Mouse (Mus musculus): ENCODE results near the gene Epn2. TPM values are rescaled to one million over a fixed set of nuclear protein-coding genes. Genes with fewer than 3 reads are reported as not detected.

Epn2 gene
- polyA plus RNA-seq, 1 experiment from 2014 or later: 2.8 TPM

DNA sequence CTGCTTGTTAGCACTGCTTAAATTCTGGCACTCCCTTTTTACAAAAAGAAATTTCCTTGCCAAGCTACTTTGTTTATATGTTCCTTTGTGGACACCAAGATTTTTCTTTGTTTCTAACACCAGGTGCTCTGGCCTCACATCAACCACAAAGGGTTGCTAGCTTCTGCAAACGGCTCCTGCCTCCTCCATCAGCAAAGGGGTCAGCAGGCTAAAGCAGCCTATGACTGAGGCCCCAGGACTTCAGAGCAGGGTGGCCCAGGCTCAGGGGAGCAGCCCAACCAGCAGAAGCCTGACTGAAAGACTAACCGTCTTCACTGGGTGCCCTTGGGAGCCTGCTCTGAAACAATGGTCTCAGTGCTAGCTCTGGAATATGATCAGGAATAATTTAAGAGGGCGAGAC, 22.0 kb upstream of the Epn2 start:
- Histone ChIP-seq H3K9ac (ENCODE audit: low read depth, low read length) (no peak overlapping the region), H3K4me3 (ENCODE audit: low read depth, low read length) (no peak overlapping the region), H3K27ac (ENCODE audit: low read length) (no peak overlapping the region), H3K27me3 (ENCODE audit: control insufficient read depth, insufficient read depth, low read depth, low read length) (peaks cover 8% of the 10 kb centered on the region), H3K36me3 (ENCODE audit: control insufficient read depth, insufficient read depth) (no peaks in the 10 kb centered on the region), H3K4me1 (ENCODE audit: control insufficient read depth, low read depth, low read length) (no peaks in the 10 kb centered on the region), H3K4me2 (ENCODE audit: low read depth, low read length) (no peak overlapping the region), H3K9me3 (replicated peaks; ENCODE audit: control insufficient read depth, low read length) (no peaks in the 10 kb centered on the region)
- 38% methylated on average over 3 of the region's 3 CpGs for WGBS (ENCODE audit: insufficient replicate concordance)
- ATAC-seq (ENCODE audit: low read depth): no peak

DNA sequence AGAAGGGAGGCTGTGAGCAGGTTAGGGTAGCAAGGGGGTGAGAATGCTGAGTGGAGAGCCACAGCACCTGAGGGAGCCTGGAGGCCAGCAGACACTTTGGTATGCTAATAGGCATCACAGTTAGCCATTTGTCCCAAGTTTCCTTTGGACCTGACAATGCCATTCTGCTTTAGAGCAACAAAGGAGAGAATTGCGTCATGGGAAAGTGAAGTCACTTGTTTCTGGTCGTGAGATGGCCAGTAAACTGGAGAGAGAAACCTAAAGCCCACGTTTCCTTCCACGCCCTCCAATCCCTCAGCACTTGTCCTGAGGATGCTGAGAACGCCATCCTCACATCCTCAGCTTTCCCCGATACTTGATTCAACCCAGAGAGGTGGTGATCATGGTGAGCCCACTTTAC, 18.9 kb upstream of the Epn2 start:
- no peaks in the 10 kb centered on the region for H3K4me1 ChIP-seq (ENCODE audit: control insufficient read depth, low read depth, low read length)
- no peak overlapping the region for H3K4me3 ChIP-seq (ENCODE audit: low read depth, low read length)
- peaks cover 6% of the 10 kb centered on the region for H3K27me3 ChIP-seq (ENCODE audit: control insufficient read depth, insufficient read depth, low read depth, low read length)
- H3K4me2 ChIP-seq (ENCODE audit: low read depth, low read length): no peak overlapping the region
- no peak overlapping the region for H3K27ac ChIP-seq (ENCODE audit: low read length)
- no peak for ATAC-seq (ENCODE audit: low read depth)
- H3K9ac ChIP-seq (ENCODE audit: low read depth, low read length): no peak overlapping the region
- H3K36me3 ChIP-seq (ENCODE audit: control insufficient read depth, insufficient read depth): no peaks in the 10 kb centered on the region
- no peaks in the 10 kb centered on the region for H3K9me3 ChIP-seq (replicated peaks; ENCODE audit: control insufficient read depth, low read length)
- WGBS (ENCODE audit: insufficient replicate concordance): 35% methylated on average over 6 of the region's 6 CpGs

DNA sequence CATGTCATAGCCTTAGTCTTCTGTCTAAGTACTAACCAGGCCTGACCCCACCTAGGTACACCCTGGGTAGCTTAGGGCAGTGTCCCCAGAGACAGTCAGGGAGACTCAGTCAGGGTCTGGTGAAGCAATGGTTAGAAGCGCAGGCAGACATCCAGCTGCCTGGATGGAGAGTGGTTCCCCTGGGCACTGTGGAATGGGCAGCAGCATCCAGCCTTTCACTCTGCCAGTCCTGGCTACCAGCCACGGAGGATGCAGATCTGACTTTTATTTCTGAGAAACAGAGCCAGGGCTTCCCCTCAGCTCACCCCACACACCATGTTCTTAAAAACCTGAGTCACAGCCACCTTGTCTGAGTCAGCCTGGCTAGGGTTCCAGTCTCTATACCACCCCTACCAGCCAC, 18.0 kb upstream of the Epn2 start:
- Histone ChIP-seq H3K27ac (ENCODE audit: low read length) (no peak overlapping the region), H3K4me1 (ENCODE audit: control insufficient read depth, low read depth, low read length) (no peaks in the 10 kb centered on the region), H3K4me2 (ENCODE audit: low read depth, low read length) (no peak overlapping the region), H3K9me3 (replicated peaks; ENCODE audit: control insufficient read depth, low read length) (no peaks in the 10 kb centered on the region), H3K36me3 (ENCODE audit: control insufficient read depth, insufficient read depth) (no peaks in the 10 kb centered on the region), H3K4me3 (ENCODE audit: low read depth, low read length) (no peak overlapping the region), H3K27me3 (ENCODE audit: control insufficient read depth, insufficient read depth, low read depth, low read length) (peaks cover 6% of the 10 kb centered on the region), H3K9ac (ENCODE audit: low read depth, low read length) (no peak overlapping the region)
- no peak for ATAC-seq (ENCODE audit: low read depth)
- 72% methylated on average over 2 of the region's 2 CpGs for WGBS (ENCODE audit: insufficient replicate concordance)

DNA sequence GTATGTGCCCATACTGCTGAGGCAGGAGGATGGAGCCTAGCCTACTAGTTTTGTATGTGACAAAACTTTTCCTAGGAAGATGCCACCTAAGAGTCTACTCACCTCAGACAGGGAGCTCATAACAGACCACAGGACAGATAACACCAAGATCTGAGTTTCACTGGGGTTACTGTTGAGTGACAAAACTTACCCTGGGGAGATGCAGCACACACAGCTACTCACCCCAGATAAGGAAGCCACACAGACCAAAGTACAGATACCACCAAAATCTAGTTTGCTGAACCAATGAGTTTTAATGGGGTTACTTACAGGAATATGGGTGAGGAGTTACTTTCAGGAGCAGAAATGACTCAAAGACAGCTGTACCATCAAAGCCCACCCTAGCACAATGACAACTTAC, 13.6 kb upstream of the Epn2 start:
- Histone ChIP-seq H3K36me3 (ENCODE audit: control insufficient read depth, insufficient read depth) (no peaks in the 10 kb centered on the region), H3K4me3 (ENCODE audit: low read depth, low read length) (no peak overlapping the region), H3K27me3 (ENCODE audit: control insufficient read depth, insufficient read depth, low read depth, low read length) (peaks cover 2% of the 10 kb centered on the region; the same call in 1 of the 2 replicates), H3K9ac (ENCODE audit: low read depth, low read length) (no peak overlapping the region), H3K4me2 (ENCODE audit: low read depth, low read length) (no peak overlapping the region), H3K9me3 (replicated peaks; ENCODE audit: control insufficient read depth, low read length) (no peaks in the 10 kb centered on the region), H3K27ac (ENCODE audit: low read length) (no peak overlapping the region), H3K4me1 (ENCODE audit: control insufficient read depth, low read depth, low read length) (no peaks in the 10 kb centered on the region)
- ATAC-seq (ENCODE audit: low read depth): no peak

DNA sequence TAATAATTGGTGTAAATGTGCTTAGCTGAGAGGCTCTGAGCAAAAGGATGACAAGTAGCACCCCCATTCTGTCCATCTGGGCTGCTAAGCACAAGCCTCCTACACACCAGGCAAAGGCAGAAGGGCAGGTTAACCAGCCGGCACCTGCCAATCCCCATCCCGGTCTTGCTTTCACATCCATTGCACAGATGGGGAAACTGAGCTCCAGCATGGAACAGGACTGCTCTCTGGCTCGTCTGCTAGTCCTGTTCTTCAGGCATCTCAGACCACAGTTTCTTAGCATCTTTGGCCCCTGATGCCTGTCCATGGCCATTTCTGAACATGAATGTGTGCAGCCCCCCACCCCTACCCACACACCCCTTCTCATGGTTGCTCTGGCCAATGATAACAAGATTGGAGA, 12.6 kb upstream of the Epn2 start:
- Histone ChIP-seq H3K27me3 (ENCODE audit: control insufficient read depth, insufficient read depth, low read depth, low read length) (no peaks in the 10 kb centered on the region), H3K9ac (ENCODE audit: low read depth, low read length) (no peak overlapping the region), H3K9me3 (replicated peaks; ENCODE audit: control insufficient read depth, low read length) (no peaks in the 10 kb centered on the region), H3K4me3 (ENCODE audit: low read depth, low read length) (no peak overlapping the region), H3K27ac (ENCODE audit: low read length) (no peak overlapping the region), H3K4me1 (ENCODE audit: control insufficient read depth, low read depth, low read length) (no peaks in the 10 kb centered on the region), H3K36me3 (ENCODE audit: control insufficient read depth, insufficient read depth) (no peaks in the 10 kb centered on the region), H3K4me2 (ENCODE audit: low read depth, low read length) (no peak overlapping the region)
- WGBS (ENCODE audit: insufficient replicate concordance): 58% methylated on average over 3 of the region's 3 CpGs
- no peak for ATAC-seq (ENCODE audit: low read depth)

DNA sequence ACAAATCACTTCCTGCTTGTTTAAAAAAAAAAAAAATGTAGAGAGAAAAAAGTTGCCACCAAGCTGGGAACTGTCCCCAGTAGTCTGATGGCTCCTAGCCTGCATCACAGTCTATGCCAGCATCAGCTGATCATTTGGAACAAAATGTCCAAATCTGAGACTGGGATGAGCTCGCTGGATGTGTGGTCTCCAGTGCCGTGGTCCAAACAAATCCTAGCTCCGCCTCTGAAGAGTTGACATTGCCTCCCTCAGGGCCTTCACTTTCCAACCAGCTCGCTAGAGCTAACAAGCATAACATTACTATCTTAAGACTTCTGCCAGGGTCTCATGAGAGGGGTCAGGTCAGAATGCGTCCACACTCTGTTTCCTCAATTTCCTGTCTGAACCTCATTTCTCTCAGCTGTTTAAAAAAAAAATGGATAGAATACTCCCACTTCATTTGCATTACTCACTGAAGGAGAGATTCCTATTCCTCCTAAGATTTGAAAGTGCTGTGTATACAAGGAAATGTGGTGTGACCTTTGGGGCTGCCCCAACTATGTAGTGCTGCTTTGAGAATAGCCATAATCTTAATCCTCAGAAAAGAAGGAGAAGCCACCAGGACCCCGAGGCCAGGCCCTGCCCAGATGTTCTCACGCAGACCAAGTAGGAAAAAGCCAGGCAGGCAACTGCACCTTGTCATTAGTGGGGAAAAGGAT, 11.2 kb upstream of the Epn2 start:
- H3K4me3 ChIP-seq (ENCODE audit: low read depth, low read length): no peak overlapping the region
- H3K4me2 ChIP-seq (ENCODE audit: low read depth, low read length): no peak overlapping the region
- H3K27me3 ChIP-seq (ENCODE audit: control insufficient read depth, insufficient read depth, low read depth, low read length): no peaks in the 10 kb centered on the region
- H3K9me3 ChIP-seq (replicated peaks; ENCODE audit: control insufficient read depth, low read length): no peaks in the 10 kb centered on the region
- 37% methylated on average over 7 of the region's 7 CpGs for WGBS (ENCODE audit: insufficient replicate concordance)
- ATAC-seq (ENCODE audit: low read depth): no peak
- no peak overlapping the region for H3K27ac ChIP-seq (ENCODE audit: low read length)
- H3K9ac ChIP-seq (ENCODE audit: low read depth, low read length): no peak overlapping the region
- H3K4me1 ChIP-seq (ENCODE audit: control insufficient read depth, low read depth, low read length): no peaks in the 10 kb centered on the region
- H3K36me3 ChIP-seq (ENCODE audit: control insufficient read depth, insufficient read depth): no peaks in the 10 kb centered on the region

DNA sequence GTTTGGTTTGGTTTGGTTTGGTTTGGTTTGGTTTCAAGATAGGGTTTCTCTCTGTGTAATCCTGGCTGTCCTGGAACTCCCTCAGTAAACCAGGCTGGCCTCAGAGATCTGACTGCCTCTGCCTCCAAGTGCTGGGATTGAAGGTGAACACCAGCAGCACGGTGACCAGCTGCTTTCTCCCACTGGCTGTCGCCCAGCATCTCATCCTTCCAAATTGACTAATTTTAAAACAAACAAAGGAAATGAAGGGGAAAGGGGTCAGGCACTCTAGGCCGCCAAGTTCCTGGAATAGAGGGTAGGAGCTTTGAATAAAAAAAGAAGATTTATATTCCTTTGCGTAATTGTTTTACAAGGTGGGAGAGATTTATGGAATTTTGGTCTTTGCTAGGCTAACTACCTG, 5.9 kb upstream of the Epn2 start:
- Histone ChIP-seq H3K27ac (ENCODE audit: low read length) (no peak overlapping the region), H3K9ac (ENCODE audit: low read depth, low read length) (no peak overlapping the region), H3K9me3 (replicated peaks; ENCODE audit: control insufficient read depth, low read length) (no peaks in the 10 kb centered on the region), H3K4me3 (ENCODE audit: low read depth, low read length) (no peak overlapping the region), H3K4me1 (ENCODE audit: control insufficient read depth, low read depth, low read length) (no peaks in the 10 kb centered on the region), H3K4me2 (ENCODE audit: low read depth, low read length) (no peak overlapping the region), H3K27me3 (ENCODE audit: control insufficient read depth, insufficient read depth, low read depth, low read length) (no peaks in the 10 kb centered on the region; the same call in none of the 2 replicates), H3K36me3 (ENCODE audit: control insufficient read depth, insufficient read depth) (no peaks in the 10 kb centered on the region)
- ATAC-seq (ENCODE audit: low read depth): no peak
- 40% methylated on average over 4 of the region's 4 CpGs for WGBS (ENCODE audit: insufficient replicate concordance)

DNA sequence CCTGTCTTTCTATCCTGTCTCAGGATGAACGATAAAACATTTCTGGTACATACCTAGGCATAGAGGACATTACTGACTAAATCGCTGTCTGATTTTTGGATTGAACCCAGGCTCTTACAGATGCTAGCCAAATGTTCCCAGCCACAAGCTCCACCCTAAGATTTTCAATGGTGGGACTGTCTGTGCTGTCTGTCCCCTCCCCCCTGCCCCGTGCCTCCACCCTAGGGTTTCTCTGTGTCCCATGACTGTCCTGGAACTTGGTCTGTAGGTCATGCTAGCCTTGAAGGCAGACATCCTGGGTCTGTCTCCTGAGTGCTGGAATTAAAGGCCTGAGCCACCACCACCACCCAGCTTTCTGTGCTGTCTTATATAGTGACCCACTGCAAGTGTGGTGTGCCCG, 5.3 kb upstream of the Epn2 start:
- H3K4me1 ChIP-seq (ENCODE audit: control insufficient read depth, low read depth, low read length): no peaks in the 10 kb centered on the region
- WGBS (ENCODE audit: insufficient replicate concordance): 55% methylated on average over 4 of the region's 4 CpGs
- no peak for ATAC-seq (ENCODE audit: low read depth)
- H3K9me3 ChIP-seq (replicated peaks; ENCODE audit: control insufficient read depth, low read length): no peaks in the 10 kb centered on the region
- H3K27me3 ChIP-seq (ENCODE audit: control insufficient read depth, insufficient read depth, low read depth, low read length): peaks cover 4% of the 10 kb centered on the region
- H3K27ac ChIP-seq (ENCODE audit: low read length): no peak overlapping the region
- no peak overlapping the region for H3K9ac ChIP-seq (ENCODE audit: low read depth, low read length)
- no peak overlapping the region for H3K4me3 ChIP-seq (ENCODE audit: low read depth, low read length)
- H3K36me3 ChIP-seq (ENCODE audit: control insufficient read depth, insufficient read depth): no peaks in the 10 kb centered on the region
- no peak overlapping the region for H3K4me2 ChIP-seq (ENCODE audit: low read depth, low read length)

DNA sequence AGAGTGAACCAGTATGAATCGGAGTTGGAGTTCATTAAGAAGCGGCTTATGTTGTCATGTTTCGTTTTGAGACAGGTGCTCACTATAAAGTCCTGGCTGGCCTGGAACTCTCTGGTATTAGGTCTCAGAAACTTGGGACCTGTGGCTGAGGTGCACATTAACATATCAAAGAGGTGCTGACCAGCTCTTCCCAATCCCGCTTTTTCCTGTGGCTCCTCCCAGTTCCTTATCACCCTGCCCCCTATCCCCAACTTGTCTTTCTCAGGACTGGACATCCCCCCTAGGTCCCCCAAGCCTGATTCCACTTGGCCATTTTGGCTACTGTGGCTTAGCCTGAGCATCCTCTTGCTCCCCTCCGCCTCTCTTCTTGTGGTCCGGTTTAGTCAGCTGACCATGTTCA, 4.6 kb upstream of the Epn2 start:
- Histone ChIP-seq H3K9ac (ENCODE audit: low read depth, low read length) (no peak overlapping the region), H3K4me2 (ENCODE audit: low read depth, low read length) (no peak overlapping the region), H3K36me3 (ENCODE audit: control insufficient read depth, insufficient read depth) (no peaks in the 10 kb centered on the region), H3K4me3 (ENCODE audit: low read depth, low read length) (no peak overlapping the region), H3K27ac (ENCODE audit: low read length) (no peak overlapping the region), H3K4me1 (ENCODE audit: control insufficient read depth, low read depth, low read length) (no peaks in the 10 kb centered on the region), H3K9me3 (replicated peaks; ENCODE audit: control insufficient read depth, low read length) (no peaks in the 10 kb centered on the region), H3K27me3 (ENCODE audit: control insufficient read depth, insufficient read depth, low read depth, low read length) (peaks cover 12% of the 10 kb centered on the region)
- ATAC-seq (ENCODE audit: low read depth): no peak
- 70% methylated on average over 6 of the region's 6 CpGs for WGBS (ENCODE audit: insufficient replicate concordance)
